Mouse (Mus musculus) forebrain, embryonic 14.5 days (tissue): ENCODE measurements at regions not wholly inside any gene's neighbourhood (a gene's known extent, or its start where the extent isn't known, plus 50 kb on each side); places are given as distances from the start of the nearest gene placed in this dataset.
A peak's percentile ranks its signal among the peaks of the same experiment; 100 is the strongest.

Experiments
- ATAC-seq: fragments of 200-750 bp; cut with Nextera tagmentation; 2 replicates; pipeline ENCODE4 v1.8.0; 2017; ENCODE audit warnings: mild to moderate bottlenecking, moderate library complexity
- DNase-seq: peaks from one replicate; pipeline ENCODE4 v3.0.0-alpha.2; 2015; ENCODE audit warnings: low spot score
- H3K27ac ChIP-seq: fragments of 300-500 bp; sonication (generic); 2 replicates; pipeline ENCODE4 v1.5.1; 2014; ENCODE audit warnings: low read depth, mild to moderate bottlenecking, control low read depth, low read length, moderate library complexity
- H3K27me3 ChIP-seq: fragments of 300-500 bp; sonication (generic); replicated peaks from 2 replicates; pipeline ENCODE4 v1.6.1; 2014; ENCODE audit warnings: low read length, control low read depth, mixed read lengths; ENCODE audit not compliant: control insufficient read depth, insufficient read depth
- H3K36me3 ChIP-seq: fragments of 300-500 bp; sonication (generic); 2 replicates; pipeline ENCODE4 v1.6.1; 2014; ENCODE audit warnings: low read length, control low read depth; ENCODE audit not compliant: control insufficient read depth, insufficient read depth
- H3K4me1 ChIP-seq: fragments of 300-500 bp; sonication (generic); 2 replicates; pipeline ENCODE4 v1.6.1; 2014; ENCODE audit warnings: antibody characterized with exemption, low read length, control low read depth; ENCODE audit not compliant: control insufficient read depth, insufficient read depth
- H3K4me2 ChIP-seq: fragments of 300-500 bp; sonication (generic); 2 replicates; pipeline ENCODE4 v1.6.1; 2014; ENCODE audit warnings: mild to moderate bottlenecking, control low read depth, low read length
- H3K4me3 ChIP-seq: fragments of 300-500 bp; sonication (generic); 2 replicates; pipeline ENCODE4 v1.5.1; 2014; ENCODE audit warnings: low read depth, low read length, control low read depth
- H3K9ac ChIP-seq: fragments of 300-500 bp; sonication (generic); 2 replicates; pipeline ENCODE4 v1.6.1; 2014; ENCODE audit warnings: mild to moderate bottlenecking, low read length, control low read depth, moderate library complexity
- H3K9me3 ChIP-seq: fragments of 300-500 bp; sonication (generic); replicated peaks from 2 replicates; pipeline ENCODE4 v1.6.1; 2016; ENCODE audit warnings: low read length, control low read depth, mixed read lengths; ENCODE audit not compliant: control insufficient read depth
- WGBS: fragments of 180-500 bp; shearing (Covaris S2); extraction: QIAGEN DNeasy Blood & Tissue Kit; methylation state at CpG from one replicate; pipeline ENCODE4 v1.1.7; 2014; 5-methylcytosine and 5-hydroxymethylcytosine counted together

- Histone ChIP-seq H3K36me3 (no peaks in the 10 kb centered on the region), H3K4me3 (no peak overlapping the region), H3K4me2 (no peak overlapping the region), H3K27ac (no peak overlapping the region), H3K4me1 (no peaks in the 10 kb centered on the region), H3K9me3 (no peaks in the 10 kb centered on the region), H3K27me3 (no peaks in the 10 kb centered on the region), H3K9ac (no peak overlapping the region)
- ATAC-seq (no peak), DNase-seq (no peak)
- WGBS, result 81% methylated on average over 2 of the region's 2 CpGs
Observed at GRCm38 (mm10) chr3:102336184-102336583, 131.7 kb upstream of the Vangl1 start.

- Histone ChIP-seq H3K9me3 (no peaks in the 10 kb centered on the region), H3K9ac (no peak overlapping the region), H3K36me3 (no peaks in the 10 kb centered on the region), H3K4me3 (no peak overlapping the region), H3K27me3 (no peaks in the 10 kb centered on the region), H3K27ac (no peak overlapping the region), H3K4me1 (no peaks in the 10 kb centered on the region), H3K4me2 (no peak overlapping the region)
- DNase-seq (peak; percentile 14), ATAC-seq (no peak)
- 80% methylated on average over 3 of the region's 3 CpGs for WGBS
Observed at GRCm38 (mm10) chr3:102335146-102335545, 130.7 kb upstream of the Vangl1 start.

- no peak overlapping the region for H3K4me2 ChIP-seq
- no peaks in the 10 kb centered on the region for H3K4me1 ChIP-seq
- no peaks in the 10 kb centered on the region for H3K36me3 ChIP-seq
- WGBS, result 78% methylated on average over 3 of the region's 3 CpGs
- H3K27ac ChIP-seq, result no peak overlapping the region
- ATAC-seq (no peak), DNase-seq (no peak)
- H3K4me3 ChIP-seq, result no peak overlapping the region
- H3K27me3 ChIP-seq, result no peaks in the 10 kb centered on the region
- H3K9me3 ChIP-seq, result no peaks in the 10 kb centered on the region
- H3K9ac ChIP-seq, result no peak overlapping the region
Observed at GRCm38 (mm10) chr3:102332221-102332620, 127.7 kb upstream of the Vangl1 start.

- no peaks in the 10 kb centered on the region for H3K9me3 ChIP-seq
- no peaks in the 10 kb centered on the region for H3K4me1 ChIP-seq
- H3K4me2 ChIP-seq, result no peak overlapping the region
- ATAC-seq, result no peak
- no peak overlapping the region for H3K4me3 ChIP-seq
- H3K27me3 ChIP-seq, result no peaks in the 10 kb centered on the region
- WGBS, result 79% methylated on average over 3 of the region's 3 CpGs
- H3K9ac ChIP-seq, result no peak overlapping the region
- H3K36me3 ChIP-seq, result no peaks in the 10 kb centered on the region
- no peak overlapping the region for H3K27ac ChIP-seq
- DNase-seq, result no peak
Observed at GRCm38 (mm10) chr3:102319331-102319730, 114.8 kb upstream of the Vangl1 start.

- Histone ChIP-seq H3K36me3 (no peaks in the 10 kb centered on the region), H3K9me3 (no peaks in the 10 kb centered on the region), H3K9ac (no peak overlapping the region), H3K27ac (no peak overlapping the region), H3K4me1 (no peaks in the 10 kb centered on the region), H3K4me2 (no peak overlapping the region), H3K4me3 (no peak overlapping the region), H3K27me3 (no peaks in the 10 kb centered on the region)
- no peak for ATAC-seq
- WGBS, result 88% methylated on average over 3 of the region's 3 CpGs
- DNase-seq, result no peak
Observed at GRCm38 (mm10) chr3:102316151-102316550, 111.7 kb upstream of the Vangl1 start.

GRCm38 (mm10) chr3:102311482-102312225, 107.2 kb upstream of the Vangl1 start:
- no peaks in the 10 kb centered on the region for H3K36me3 ChIP-seq
- no peaks in the 10 kb centered on the region; the same call in 1 of the 2 replicates for H3K27me3 ChIP-seq
- H3K9ac ChIP-seq, result no peak overlapping the region
- no peak overlapping the region for H3K4me2 ChIP-seq
- H3K4me3 ChIP-seq, result no peak overlapping the region
- no peak overlapping the region for H3K27ac ChIP-seq
- ATAC-seq (no peak), DNase-seq (no peak)
- 82% methylated on average over 15 of the region's 15 CpGs for WGBS
- H3K4me1 ChIP-seq, result no peaks in the 10 kb centered on the region
- no peaks in the 10 kb centered on the region for H3K9me3 ChIP-seq

GRCm38 (mm10) chr3:102310243-102310642, 105.8 kb upstream of the Vangl1 start:
- DNase-seq (no peak), ATAC-seq (no peak)
- WGBS, result 88% methylated on average over 9 of the region's 9 CpGs

GRCm38 (mm10) chr3:102309756-102310155, 105.3 kb upstream of the Vangl1 start:
- Histone ChIP-seq H3K9me3 (no peaks in the 10 kb centered on the region), H3K27ac (no peak overlapping the region), H3K4me2 (no peak overlapping the region), H3K9ac (no peak overlapping the region), H3K36me3 (no peaks in the 10 kb centered on the region), H3K4me1 (no peaks in the 10 kb centered on the region), H3K4me3 (no peak overlapping the region), H3K27me3 (no peaks in the 10 kb centered on the region; the same call in 1 of the 2 replicates)
- 26% methylated on average over 9 of the region's 9 CpGs for WGBS
- ATAC-seq (0 out of 2 replicates have a peak, but pooled peaks have one; percentile 26), DNase-seq (peak; percentile 68)

More at GRCm38 (mm10) chr3:102310243-102310642, 105.8 kb upstream of the Vangl1 start:
- H3K27me3 ChIP-seq, result no peaks in the 10 kb centered on the region; the same call in 1 of the 2 replicates
- H3K4me2 ChIP-seq, result no peak overlapping the region
- H3K4me1 ChIP-seq, result no peaks in the 10 kb centered on the region
- no peaks in the 10 kb centered on the region for H3K36me3 ChIP-seq
- no peak overlapping the region for H3K27ac ChIP-seq
- H3K9ac ChIP-seq, result no peak overlapping the region
- no peak overlapping the region for H3K4me3 ChIP-seq
- H3K9me3 ChIP-seq, result no peaks in the 10 kb centered on the region

GRCm38 (mm10) chr3:102307656-102308055, 103.2 kb upstream of the Vangl1 start:
- Histone ChIP-seq H3K9ac (no peak overlapping the region), H3K36me3 (no peaks in the 10 kb centered on the region), H3K9me3 (no peaks in the 10 kb centered on the region), H3K27me3 (no peaks in the 10 kb centered on the region; the same call in 1 of the 2 replicates), H3K4me3 (no peak overlapping the region), H3K4me1 (no peaks in the 10 kb centered on the region), H3K27ac (no peak overlapping the region), H3K4me2 (no peak overlapping the region)
- no peak for DNase-seq
- 85% methylated on average over 1 of the region's 1 CpGs for WGBS
- ATAC-seq, result no peak
